Mouse (Mus musculus): Measurements from ENCODE around the gene Kif3c.

Kif3c gene

DNA sequence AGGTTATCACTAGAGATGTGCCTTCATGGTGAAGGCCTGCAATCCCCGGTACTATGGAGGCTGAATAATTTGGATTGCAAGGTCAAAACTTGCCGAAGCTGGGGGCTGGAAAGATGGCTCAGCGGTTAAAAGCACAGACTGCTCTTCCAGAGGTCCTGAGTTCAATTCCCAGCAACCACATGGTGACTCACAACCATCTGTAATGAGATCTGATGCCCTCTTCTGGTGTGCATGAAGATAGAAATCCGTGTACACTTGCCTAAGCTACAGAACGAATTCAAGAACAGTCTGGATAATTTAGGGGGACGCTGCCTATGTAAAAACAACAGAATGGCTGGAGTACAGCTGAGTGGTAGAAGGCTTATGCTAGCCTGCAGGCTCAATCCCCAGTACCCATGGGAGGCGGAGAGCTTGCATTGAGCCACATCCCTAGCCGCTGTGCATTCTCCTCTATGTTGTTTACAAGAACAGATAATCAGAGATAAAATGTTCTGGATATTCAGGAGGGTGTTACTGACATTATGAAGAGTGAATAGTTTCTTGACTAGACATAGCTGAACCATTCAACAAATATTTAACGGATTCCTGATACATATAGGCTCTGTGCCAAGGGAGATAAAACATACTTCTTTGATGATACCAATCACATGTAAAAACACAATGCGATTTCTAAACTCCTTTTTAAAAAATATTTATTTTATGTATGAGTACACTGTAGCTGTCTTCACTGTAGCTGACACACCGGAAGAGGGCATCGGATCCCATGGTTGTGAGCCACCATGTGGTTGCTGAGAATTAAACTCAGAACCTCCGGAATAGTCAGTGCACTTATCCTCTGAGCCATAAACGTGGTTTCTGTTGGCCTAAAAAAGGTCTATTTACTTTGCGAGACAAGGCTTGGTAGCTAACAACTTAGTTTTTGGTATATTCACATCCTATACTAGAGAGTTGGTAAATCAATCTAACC lies 60.7 kb downstream of the Kif3c start:
- no peak for DNase-seq (ENCODE audit: low spot score in 2 of 2)

- peak; percentile 98 for DNase-seq (ENCODE audit: low spot score in 2 of 2)
These were observed 61.6 kb downstream of the Kif3c start, which contains the start of gene Asxl2 for GRCm38 (mm10) chr12:3426530-3427034. Gene Asxl2 (plus strand): TSS chr12:3426857.

DNA sequence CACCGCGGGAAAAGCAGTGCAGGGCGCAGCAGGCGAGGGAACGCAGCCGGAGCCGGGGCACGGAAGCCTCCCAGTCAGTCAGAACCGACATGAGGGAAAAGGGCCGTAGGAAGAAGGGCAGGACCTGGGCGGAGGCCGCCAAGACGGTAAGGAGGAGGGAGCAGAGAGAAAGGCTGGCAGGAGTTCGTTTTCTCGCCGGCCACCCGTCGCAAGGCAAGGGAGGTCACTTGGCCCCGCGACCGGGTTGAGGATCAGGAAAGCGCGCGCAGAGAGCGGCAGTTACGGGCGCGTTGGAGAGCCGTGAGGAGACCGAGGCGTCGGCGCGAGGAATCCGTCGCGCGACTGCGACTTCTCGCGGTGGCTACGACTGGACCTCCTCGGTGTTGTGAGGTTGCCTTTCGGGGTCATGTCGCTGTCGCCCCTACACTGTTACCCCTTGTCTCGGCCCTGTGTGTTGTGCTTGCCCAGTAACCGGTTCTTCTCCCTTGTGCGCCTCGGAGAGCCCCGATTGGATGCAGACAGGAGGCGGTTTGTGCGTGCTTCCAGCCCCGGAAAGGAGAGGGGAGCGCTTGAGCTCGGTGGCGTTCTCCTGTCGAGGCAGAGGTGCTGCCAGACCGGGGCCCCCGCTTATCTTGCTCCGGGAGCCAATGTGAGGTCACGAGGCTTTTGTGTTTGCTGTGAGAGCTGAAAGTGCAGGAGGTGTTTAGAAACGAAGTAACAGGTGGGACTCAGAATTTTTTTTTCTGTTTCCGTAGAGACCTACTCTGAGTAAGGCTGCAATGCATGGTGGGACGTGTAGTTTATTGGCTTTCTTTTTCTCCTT lies 62.3 kb downstream of the Kif3c start:
- peak; percentile 73 to 80 for DNase-seq (ENCODE audit: low spot score in 2 of 2)

- DNase-seq (ENCODE audit: low spot score in 2 of 2) = no peak
These were observed 63.2 kb downstream of the Kif3c start for GRCm38 (mm10) chr12:3427891-3428775.

- no peak for DNase-seq (ENCODE audit: low spot score in 2 of 2)
These were observed 64.9 kb downstream of the Kif3c start for GRCm38 (mm10) chr12:3429681-3430442.

DNA sequence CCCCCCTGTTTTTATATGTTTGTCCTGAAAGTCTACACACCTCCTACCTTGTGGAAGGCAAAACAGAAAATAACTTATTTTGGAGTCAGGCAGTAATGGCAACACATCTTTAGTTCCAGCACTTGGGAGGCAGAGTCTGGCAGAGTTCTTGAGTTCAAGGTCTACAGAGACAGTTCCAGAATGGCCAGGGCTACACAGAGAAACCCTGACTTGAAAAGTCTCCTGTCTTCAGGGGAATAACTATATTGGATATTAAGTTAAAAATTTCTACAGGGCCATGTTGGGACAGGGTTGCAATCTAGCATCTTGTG lies 65.5 kb downstream of the Kif3c start:
- DNase-seq (ENCODE audit: low spot score in 2 of 2) = no peak

DNA sequence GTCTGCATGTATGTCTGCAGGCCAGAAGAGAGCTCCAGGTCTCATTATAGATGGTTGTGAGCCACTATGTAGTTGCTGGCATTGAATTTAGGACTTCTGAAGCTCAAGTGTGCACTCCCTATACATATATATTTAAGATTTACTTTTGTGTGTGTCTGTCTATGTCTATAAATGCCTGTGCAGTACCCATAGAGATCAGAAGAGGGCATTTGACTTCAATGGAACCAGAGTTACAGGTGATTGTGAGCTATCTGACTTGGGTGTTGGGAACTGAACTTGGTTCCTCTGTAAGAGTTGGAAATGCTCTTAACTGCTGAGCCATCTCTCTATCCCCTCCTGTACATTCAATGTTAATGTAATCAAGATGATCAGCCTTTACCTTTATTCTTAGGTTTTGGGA lies 66.1 kb downstream of the Kif3c start:
- DNase-seq (ENCODE audit: low spot score in 2 of 2) = no peak

DNA sequence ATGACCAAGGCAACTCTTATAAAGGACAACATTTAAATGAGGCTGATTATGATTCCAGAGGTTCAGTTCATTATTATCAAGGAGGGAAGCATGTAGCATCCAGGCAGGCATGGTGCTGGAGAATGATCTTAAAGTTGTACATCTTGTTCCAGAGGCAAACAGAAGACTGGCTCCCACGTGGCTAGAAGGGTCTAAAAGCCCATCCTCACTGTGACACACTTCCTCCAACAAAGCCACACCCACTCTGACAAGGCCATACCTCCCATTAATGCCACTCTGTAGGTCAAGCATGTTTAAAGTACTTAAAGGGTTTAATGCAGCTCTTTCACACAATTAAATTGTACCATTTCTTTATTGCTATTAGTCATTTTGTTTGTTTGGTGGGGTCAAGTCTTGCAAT lies 68.8 kb downstream of the Kif3c start:
- DNase-seq (ENCODE audit: low spot score in 2 of 2) = no peak

DNA sequence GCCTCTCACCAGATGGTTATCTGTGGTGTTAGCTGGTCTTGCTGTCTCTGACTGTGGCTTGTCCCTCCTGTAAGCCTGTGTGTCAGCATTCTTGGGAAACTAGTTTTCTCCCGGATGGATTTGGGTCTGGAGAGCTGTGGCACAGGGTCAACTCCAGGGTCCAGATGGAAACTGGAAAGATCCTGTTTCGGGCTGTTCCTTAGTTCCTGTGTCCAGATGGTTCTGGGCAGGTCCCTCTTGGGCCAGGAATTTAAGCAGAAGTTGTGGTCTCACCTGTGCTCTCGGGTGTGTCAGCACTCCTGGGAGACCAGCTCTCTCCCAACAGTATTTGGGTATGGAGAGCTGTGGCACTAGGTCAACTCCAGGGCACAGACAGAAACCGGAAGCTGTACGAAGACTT lies 71.5 kb downstream of the Kif3c start:
- DNase-seq (ENCODE audit: low spot score in 2 of 2) = no peak

GRCm38 (mm10) chr12:3437815-3438214 lies 72.9 kb downstream of the Kif3c start:
- DNase-seq (ENCODE audit: low spot score in 2 of 2) = no peak

GRCm38 (mm10) chr12:3440916-3441315 lies 76.0 kb downstream of the Kif3c start:
- DNase-seq (ENCODE audit: low spot score in 2 of 2) = no peak

- DNase-seq (ENCODE audit: low spot score in 2 of 2) = no peak
These were observed 76.4 kb downstream of the Kif3c start for GRCm38 (mm10) chr12:3441361-3441760.

- no peak for DNase-seq (ENCODE audit: low spot score in 2 of 2)
These were observed 88.6 kb downstream of the Kif3c start for GRCm38 (mm10) chr12:3453554-3453953.
